22 mouse cellular contexts compared by ENCODE assay signal in the genomic region with DNA sequence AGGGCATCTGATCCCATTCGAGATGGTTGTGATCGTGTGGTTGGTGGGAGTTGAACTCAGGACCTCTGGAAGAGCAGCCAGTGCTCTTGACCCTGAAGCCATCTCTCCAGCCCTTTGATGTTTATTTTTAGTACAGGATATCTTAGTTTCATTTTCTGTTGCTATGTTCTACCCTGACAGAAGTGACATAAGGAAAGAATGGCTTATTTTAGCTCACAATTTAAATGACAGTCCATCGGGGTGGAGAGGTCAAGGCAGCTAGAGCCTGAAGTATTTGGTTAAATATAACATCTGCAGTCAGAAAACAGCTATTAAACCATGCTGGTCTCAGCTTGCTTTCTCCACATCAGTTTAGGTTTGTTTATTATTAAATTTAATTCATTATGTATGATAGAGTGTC. TPM values are rescaled to one million over a fixed set of nuclear protein-coding genes. Genes with fewer than 3 reads are reported as not detected.
"Had no signal": no experiment of that assay in that cellular context is flagged by ENCODE, and none has a peak within 500 bp of the region (broad histone marks: within the 10 kb centered on the region; RNA-seq: fewer than 3 reads in every experiment).

No protein-coding gene starts in this region.

- ATAC-seq: liver, postnatal 0 days; midbrain, embryonic 15.5 days had no signal

- H3K4me1 ChIP-seq: kidney, embryonic 15.5 days; limb, embryonic 10.5 days; midbrain, embryonic 15.5 days; neural tube, embryonic 12.5 days had no signal

- H3K36me3 ChIP-seq: kidney, embryonic 15.5 days; limb, embryonic 10.5 days; liver, embryonic 13.5 days; midbrain, embryonic 15.5 days; neural tube, embryonic 12.5 days had no signal

- H3K9ac ChIP-seq: kidney, embryonic 15.5 days; liver, embryonic 13.5 days; liver, postnatal 0 days; midbrain, embryonic 15.5 days; neural tube, embryonic 12.5 days had no signal

- H3K9me3 ChIP-seq: kidney, embryonic 15.5 days; limb, embryonic 10.5 days; liver, embryonic 13.5 days; megakaryocyte, embryonic 14.5 days; midbrain, embryonic 15.5 days; neural tube, embryonic 12.5 days had no signal

- H3K27me3 ChIP-seq: kidney, embryonic 15.5 days; liver, embryonic 13.5 days; midbrain, embryonic 15.5 days; neural tube, embryonic 12.5 days had no signal

- H3K4me3 ChIP-seq: kidney, embryonic 15.5 days; left cerebral cortex, adult 2 months; limb, embryonic 10.5 days; liver, embryonic 13.5 days; megakaryocyte, embryonic 14.5 days; midbrain, embryonic 15.5 days; neural tube, embryonic 12.5 days had no signal

- DNase-seq: kidney, adult 18-20 months; kidney, postnatal 25 days; liver, embryonic 13.5 days; liver, postnatal 0 days; right cerebral cortex, postnatal 4 days; spleen, adult 18-20 months; thymus, adult 18-20 months; thymus, postnatal 14 days had no signal

- H3K27ac ChIP-seq: kidney, embryonic 15.5 days; left cerebral cortex, adult 2 months; limb, embryonic 10.5 days; liver, embryonic 13.5 days; macrophage; midbrain, embryonic 15.5 days; neural tube, embryonic 12.5 days had no signal

- H3K4me2 ChIP-seq: kidney, embryonic 15.5 days; liver, embryonic 13.5 days; midbrain, embryonic 11.5 days; midbrain, embryonic 15.5 days; neural tube, embryonic 12.5 days had no signal

RNA-seq across cellular contexts. Expression of a gene that starts 2.7 kb away (rescaled TPM):
- total RNA-seq: layer of hippocampus, postnatal 25 days; left cerebral cortex, adult 2 months; left cerebral cortex, postnatal 14 days; monocyte, adult 5-6 weeks; neutrophil, adult 5-6 weeks had no signal
- polyA plus RNA-seq: kidney, embryonic 15.5 days; limb, embryonic 10.5 days; liver, postnatal 0 days; macrophage; midbrain, embryonic 11.5 days; midbrain, embryonic 15.5 days; neural tube, embryonic 12.5 days; stomach, embryonic 14.5 days had no signal

RNA-seq across cellular contexts. Expression of a gene that starts 24.8 kb away (rescaled TPM):
- total RNA-seq: layer of hippocampus, postnatal 25 days; left cerebral cortex, adult 2 months; left cerebral cortex, postnatal 14 days; monocyte, adult 5-6 weeks; neutrophil, adult 5-6 weeks had no signal
- polyA plus RNA-seq: kidney, embryonic 15.5 days; limb, embryonic 10.5 days; liver, postnatal 0 days; macrophage; midbrain, embryonic 11.5 days; midbrain, embryonic 15.5 days; neural tube, embryonic 12.5 days; stomach, embryonic 14.5 days had no signal

RNA-seq across cellular contexts. Expression of a gene that starts 38.9 kb away (rescaled TPM):
- total RNA-seq: left cerebral cortex, postnatal 14 days; monocyte, adult 5-6 weeks; neutrophil, adult 5-6 weeks had no signal
- polyA plus RNA-seq: liver, embryonic 13.5 days; liver, postnatal 0 days; macrophage; midbrain, embryonic 11.5 days; stomach, embryonic 14.5 days had no signal

RNA-seq across cellular contexts. Expression of a gene that starts 40.1 kb away (rescaled TPM):
- total RNA-seq: layer of hippocampus, postnatal 25 days; left cerebral cortex, adult 2 months; left cerebral cortex, postnatal 14 days; monocyte, adult 5-6 weeks; neutrophil, adult 5-6 weeks had no signal
- polyA plus RNA-seq: limb, embryonic 10.5 days; macrophage; midbrain, embryonic 11.5 days; midbrain, embryonic 15.5 days; neural tube, embryonic 12.5 days; stomach, embryonic 14.5 days had no signal

RNA-seq across cellular contexts. Expression of a gene that starts 57.8 kb away (rescaled TPM):
- total RNA-seq: layer of hippocampus, postnatal 25 days; left cerebral cortex, adult 2 months; left cerebral cortex, postnatal 14 days; monocyte, adult 5-6 weeks; neutrophil, adult 5-6 weeks had no signal
- polyA plus RNA-seq: limb, embryonic 10.5 days; limb, embryonic 14.5 days; macrophage; midbrain, embryonic 11.5 days; midbrain, embryonic 15.5 days; neural tube, embryonic 12.5 days had no signal
